Mouse (Mus musculus): ENCODE results near the gene Tigd4.

Gene Tigd4

DNA sequence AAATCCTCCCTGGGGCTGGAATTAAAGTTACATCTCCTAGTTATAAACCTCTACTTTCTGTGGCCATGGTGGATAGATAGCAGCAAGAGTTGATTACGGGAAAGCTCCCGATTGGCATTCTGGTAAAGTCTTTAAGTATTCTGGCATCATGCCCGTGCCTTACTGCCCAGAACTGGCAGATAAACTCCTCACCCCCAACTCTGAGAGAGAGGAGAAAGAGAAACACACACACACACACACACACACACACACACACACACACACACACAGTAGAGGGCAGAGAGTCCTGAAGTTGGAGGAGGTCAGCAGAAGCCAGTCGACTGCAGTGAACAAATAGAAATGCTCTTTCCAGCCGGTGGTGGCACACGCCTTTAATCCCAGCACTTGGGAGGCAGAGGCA lies 43.7 kb downstream of the Tigd4 start:
- H3K27me3 ChIP-seq (ENCODE audit: control insufficient read depth, insufficient read depth, low read length, poor library complexity, severe bottlenecking) = no peaks in the 10 kb centered on the region
- no peak for DNase-seq (ENCODE audit: low read depth, low spot score)
- no peaks in the 10 kb centered on the region for H3K36me3 ChIP-seq (ENCODE audit: control insufficient read depth, insufficient read depth, low read length, poor library complexity, severe bottlenecking)

DNA sequence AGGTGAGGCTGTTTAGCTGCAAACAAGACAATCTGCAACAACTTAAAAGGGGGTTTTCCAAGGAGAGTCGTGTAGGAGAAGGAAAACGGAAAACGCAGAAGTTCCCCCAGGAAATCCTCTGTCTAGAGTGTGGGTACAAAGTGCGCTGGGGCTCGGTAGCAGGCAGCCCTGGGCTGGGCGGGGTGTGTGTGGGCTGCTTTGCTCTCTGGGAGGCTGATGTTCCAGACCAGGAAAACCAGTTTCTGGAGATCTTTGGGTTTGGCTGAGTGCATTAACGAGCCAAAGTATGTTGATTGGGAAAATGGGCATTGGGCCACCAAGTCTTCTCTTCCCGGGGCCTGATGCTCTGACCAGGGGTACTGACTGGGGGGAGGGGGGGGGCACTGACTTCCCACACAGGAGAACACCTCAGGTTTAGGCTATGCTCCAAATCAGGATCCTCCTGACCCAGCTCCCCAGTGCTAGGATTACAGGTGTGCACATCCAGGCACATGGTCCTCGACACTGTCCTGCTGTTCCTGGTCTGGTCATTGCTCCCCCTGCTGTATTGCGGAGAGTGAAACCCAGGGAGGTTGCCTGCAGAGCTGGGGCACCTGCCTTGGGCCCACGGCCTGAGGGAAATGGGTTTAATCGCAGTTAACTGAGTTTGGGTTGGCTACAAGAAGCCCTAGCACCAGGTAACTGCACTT lies 44.7 kb downstream of the Tigd4 start:
- H3K27me3 ChIP-seq (ENCODE audit: control insufficient read depth, insufficient read depth, low read length, poor library complexity, severe bottlenecking) = no peaks in the 10 kb centered on the region
- H3K36me3 ChIP-seq (ENCODE audit: control insufficient read depth, insufficient read depth, low read length, poor library complexity, severe bottlenecking) = no peaks in the 10 kb centered on the region
- no peak for DNase-seq (ENCODE audit: low read depth, low spot score)

DNA sequence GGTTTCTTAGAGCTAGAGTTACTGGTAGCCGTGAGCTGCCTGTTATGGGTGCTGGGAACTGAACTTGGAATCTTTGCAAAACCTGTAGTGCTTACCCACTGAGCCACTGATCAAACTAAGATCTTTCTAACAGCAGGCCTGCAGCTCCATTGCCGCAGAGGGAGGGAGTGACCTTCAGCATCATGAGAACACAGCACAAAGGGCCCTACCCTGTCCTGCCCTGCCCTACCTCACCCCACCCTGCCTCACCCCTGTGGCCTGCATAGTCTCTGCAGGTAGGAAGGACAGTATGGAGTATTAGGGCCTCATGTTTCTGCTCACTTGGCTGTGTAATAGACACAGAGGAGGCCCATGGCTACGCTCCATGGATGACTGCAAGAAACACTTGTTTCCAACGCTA lies 45.5 kb downstream of the Tigd4 start:
- H3K36me3 ChIP-seq (ENCODE audit: control insufficient read depth, insufficient read depth, low read length, poor library complexity, severe bottlenecking) = no peaks in the 10 kb centered on the region
- DNase-seq (ENCODE audit: low read depth, low spot score) = no peak
- H3K27me3 ChIP-seq (ENCODE audit: control insufficient read depth, insufficient read depth, low read length, poor library complexity, severe bottlenecking) = no peaks in the 10 kb centered on the region

DNA sequence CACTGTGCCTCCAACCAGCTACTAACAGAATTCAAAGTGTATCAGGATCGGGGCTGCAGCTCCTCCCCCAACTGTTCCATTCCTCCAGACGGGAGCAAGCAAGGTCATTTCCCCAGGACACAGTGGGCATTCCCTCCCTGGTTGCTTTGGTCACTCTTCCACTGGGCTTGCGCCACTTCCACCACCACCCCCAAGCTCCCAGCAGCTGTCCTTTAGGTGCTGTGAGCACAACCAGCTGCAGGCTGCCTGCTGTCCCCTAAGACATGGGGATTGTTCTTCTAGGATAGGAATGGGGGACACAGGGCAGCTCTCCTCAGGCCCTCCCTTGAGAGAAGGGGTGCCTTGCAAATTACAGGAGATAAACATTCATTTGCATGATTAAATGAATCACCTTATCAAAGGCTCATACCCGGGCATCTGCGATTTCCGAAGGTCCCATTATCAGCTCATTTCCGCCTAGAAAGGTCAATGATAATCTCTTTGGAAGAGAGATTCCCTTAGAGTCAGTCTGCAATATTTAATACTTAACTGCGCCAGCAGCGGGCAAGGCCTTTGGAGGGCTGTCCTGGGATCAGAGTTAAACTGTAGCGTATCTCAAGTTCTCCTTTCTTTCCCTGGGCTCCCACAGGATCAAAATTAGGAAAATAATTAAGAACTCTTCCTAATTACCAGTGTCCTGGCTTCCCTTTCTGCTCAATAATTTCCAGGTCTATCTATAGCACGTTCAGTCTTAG lies 46.6 kb downstream of the Tigd4 start:
- Histone ChIP-seq H3K27me3 (ENCODE audit: control insufficient read depth, insufficient read depth, low read length, poor library complexity, severe bottlenecking) (no peaks in the 10 kb centered on the region), H3K36me3 (ENCODE audit: control insufficient read depth, insufficient read depth, low read length, poor library complexity, severe bottlenecking) (no peaks in the 10 kb centered on the region)
- DNase-seq (ENCODE audit: low read depth, low spot score) = no peak

DNA sequence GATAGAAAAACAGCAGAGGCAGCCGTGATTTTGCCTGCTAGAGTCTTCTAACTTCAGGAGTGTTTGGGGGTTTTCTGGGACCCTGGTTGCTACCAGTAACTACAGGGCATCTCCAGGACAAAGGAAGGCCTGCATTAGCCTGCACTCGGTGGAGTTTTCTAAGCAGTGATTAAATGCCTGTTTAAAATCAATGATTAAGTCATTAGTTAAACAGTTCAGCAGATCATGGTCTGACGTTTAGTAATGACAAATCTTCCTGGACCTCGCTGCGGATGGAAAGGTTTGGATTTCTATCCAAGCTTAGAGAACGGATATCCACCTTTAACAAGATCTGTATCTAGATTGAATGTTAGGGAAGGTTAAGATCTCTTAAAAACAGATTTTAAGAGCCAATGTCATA lies 47.2 kb downstream of the Tigd4 start:
- no peaks in the 10 kb centered on the region for H3K27me3 ChIP-seq (ENCODE audit: control insufficient read depth, insufficient read depth, low read length, poor library complexity, severe bottlenecking)
- DNase-seq (ENCODE audit: low read depth, low spot score) = no peak
- H3K36me3 ChIP-seq (ENCODE audit: control insufficient read depth, insufficient read depth, low read length, poor library complexity, severe bottlenecking) = no peaks in the 10 kb centered on the region

DNA sequence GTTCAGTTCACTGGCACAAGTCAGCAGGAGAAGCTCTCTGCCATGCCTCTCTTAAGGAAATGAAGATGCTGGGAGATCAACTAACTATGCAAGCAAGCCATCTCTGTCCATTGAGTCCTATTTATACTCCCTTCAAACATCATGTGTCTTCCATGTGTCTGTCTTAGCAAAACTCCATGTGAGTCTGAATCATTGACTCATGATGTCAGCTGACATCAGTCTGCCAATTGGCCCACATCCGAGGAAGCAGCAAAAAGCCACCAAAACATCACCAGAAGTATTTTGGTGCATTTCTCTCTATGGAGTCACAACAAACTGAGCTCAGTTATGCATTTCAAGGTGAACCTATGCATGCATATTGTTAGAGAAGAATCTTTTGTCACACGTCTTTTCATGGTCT lies 48.0 kb downstream of the Tigd4 start:
- DNase-seq (ENCODE audit: low read depth, low spot score) = no peak
- Histone ChIP-seq H3K27me3 (ENCODE audit: control insufficient read depth, insufficient read depth, low read length, poor library complexity, severe bottlenecking) (no peaks in the 10 kb centered on the region), H3K36me3 (ENCODE audit: control insufficient read depth, insufficient read depth, low read length, poor library complexity, severe bottlenecking) (no peaks in the 10 kb centered on the region)

DNA sequence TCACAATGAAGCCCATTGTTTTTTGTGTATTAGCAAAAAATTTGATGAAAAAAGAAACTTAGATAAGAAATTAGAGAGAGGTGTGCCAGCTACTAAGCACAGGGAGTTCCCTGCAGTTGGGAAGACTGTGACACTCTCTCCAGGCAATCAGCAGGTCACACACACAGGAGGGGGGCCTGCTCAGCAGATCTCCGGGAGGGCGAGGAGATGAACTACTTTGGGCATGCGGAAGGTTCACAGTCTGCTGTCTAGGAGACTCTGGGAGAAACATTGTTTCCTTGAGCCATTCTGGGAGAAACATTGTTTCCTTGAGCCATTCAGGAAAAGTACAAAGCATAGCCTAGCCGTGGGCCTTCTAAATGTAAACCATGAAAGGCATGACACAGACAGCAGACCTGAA lies 49.6 kb downstream of the Tigd4 start:
- Histone ChIP-seq H3K27me3 (ENCODE audit: control insufficient read depth, insufficient read depth, low read length, poor library complexity, severe bottlenecking) (no peaks in the 10 kb centered on the region), H3K36me3 (ENCODE audit: control insufficient read depth, insufficient read depth, low read length, poor library complexity, severe bottlenecking) (no peaks in the 10 kb centered on the region)
- DNase-seq (ENCODE audit: low read depth, low spot score) = no peak

DNA sequence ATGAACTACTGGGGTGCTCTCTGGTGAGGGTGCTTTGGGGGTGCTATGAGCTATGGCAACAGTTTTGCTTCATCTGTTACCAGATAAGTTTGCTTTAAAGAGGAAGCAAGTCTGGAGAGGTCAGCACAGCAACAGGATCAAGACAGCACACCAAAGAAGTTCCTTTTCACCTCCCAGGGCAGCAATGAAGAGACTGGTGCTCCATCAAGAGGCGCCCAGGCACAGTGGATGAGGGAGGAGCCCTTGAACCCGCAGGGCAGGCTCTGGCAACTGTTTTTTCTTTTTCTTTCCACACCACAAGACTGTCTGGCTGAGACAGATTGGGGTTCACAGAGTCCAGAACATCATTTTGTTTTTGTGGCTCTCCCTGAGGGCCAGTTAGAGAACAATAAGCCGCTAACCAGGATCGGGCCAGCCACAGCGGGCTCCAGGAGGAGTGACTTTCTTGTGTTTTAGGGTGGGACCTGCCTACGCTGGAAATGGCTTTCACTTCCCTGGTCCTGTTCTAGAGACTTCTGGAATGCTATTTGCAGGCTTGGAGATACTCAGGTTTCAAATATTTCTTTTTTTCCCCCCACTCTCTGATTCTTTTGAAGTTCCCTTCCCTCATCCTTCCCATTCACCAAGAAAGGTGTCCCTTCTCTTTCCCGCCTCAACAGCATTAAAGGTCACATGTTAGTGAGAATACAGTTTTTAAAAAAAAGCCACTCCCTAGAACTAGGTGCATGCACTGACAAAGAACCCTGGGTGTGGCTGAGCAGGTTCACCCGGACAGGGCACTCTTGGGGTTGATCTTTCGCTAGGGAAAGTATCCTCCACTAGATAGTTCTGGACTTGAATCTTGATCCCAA lies 52.0 kb downstream of the Tigd4 start:
- no peak for DNase-seq (ENCODE audit: low read depth, low spot score)
- H3K36me3 ChIP-seq (ENCODE audit: control insufficient read depth, insufficient read depth, low read length, poor library complexity, severe bottlenecking) = no peaks in the 10 kb centered on the region
- no peaks in the 10 kb centered on the region for H3K27me3 ChIP-seq (ENCODE audit: control insufficient read depth, insufficient read depth, low read length, poor library complexity, severe bottlenecking)

DNA sequence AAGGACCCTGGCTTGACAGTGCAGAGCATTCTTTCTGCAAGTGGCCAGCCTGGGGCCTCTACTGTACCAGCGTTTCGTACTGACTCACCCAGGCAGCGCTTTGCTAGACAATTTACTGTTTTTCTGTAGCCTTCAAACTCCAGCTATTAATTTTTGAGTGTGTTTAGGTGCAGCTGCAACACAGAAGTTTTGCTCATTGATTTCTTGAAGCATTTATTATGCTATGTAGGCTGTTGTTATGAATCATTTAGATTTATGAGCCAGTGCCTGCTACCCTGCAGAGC lies 52.6 kb downstream of the Tigd4 start:
- no peak for DNase-seq (ENCODE audit: low read depth, low spot score)
- H3K27me3 ChIP-seq (ENCODE audit: control insufficient read depth, insufficient read depth, low read length, poor library complexity, severe bottlenecking) = no peaks in the 10 kb centered on the region

DNA sequence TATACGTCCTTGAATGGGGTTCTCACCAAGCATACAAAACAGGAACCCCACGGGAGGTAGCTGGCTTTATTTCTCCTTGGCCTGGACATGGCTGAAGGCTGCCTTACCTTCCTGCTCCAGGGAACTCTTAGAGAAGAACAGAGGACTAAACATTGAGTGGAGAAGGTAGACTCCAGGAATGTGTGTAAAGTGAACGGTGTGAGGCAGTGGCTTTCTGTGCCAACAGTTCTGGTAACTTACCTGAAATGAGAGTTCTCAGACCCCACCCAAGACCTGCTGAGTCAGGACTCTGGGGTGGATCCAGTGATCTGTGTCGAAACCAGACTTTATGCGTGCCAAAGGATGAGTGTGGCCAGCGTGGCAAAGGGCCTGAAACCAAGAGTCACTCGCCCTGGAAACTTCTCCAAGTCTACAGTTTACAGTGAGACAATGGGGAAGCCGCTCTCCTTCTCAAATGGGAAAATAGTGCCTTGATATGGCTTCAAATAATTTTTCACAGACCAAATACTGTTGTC lies 53.0 kb downstream of the Tigd4 start:
- H3K36me3 ChIP-seq (ENCODE audit: control insufficient read depth, insufficient read depth, low read length, poor library complexity, severe bottlenecking) = no peaks in the 10 kb centered on the region
- H3K27me3 ChIP-seq (ENCODE audit: control insufficient read depth, insufficient read depth, low read length, poor library complexity, severe bottlenecking) = no peaks in the 10 kb centered on the region
- no peak for DNase-seq (ENCODE audit: low read depth, low spot score)

More for the DNA sequence above, 52.6 kb downstream of the Tigd4 start:
- no peaks in the 10 kb centered on the region for H3K36me3 ChIP-seq (ENCODE audit: control insufficient read depth, insufficient read depth, low read length, poor library complexity, severe bottlenecking)
